In genomic region chr11:80429500-80430166, GRCm38 (mm10) we compare ENCODE assay signal across 8 mouse cellular contexts. TPM values are rescaled to one million over a fixed set of nuclear protein-coding genes. Genes with fewer than 3 reads are reported as not detected.
DNase-seq lines count a peak whose midpoint lies in the region; ATAC-seq and TF ChIP-seq lines count a peak whose summit lies in the region.

No protein-coding gene starts in this region.

- ATAC-seq in forebrain, embryonic 14.5 days: no peak
- ATAC-seq in liver, embryonic 12.5 days: no peak

- no peaks in the 10 kb centered on the region; the same call in 1 of the 2 replicates for H3K4me1 ChIP-seq in cerebellum, adult 2 months (ENCODE audit: control insufficient read depth, insufficient read depth, low read length)
- peaks cover 8% of the 10 kb centered on the region for H3K4me1 ChIP-seq in forebrain, embryonic 14.5 days (ENCODE audit: control insufficient read depth, insufficient read depth, low read length)
- H3K4me1 ChIP-seq in liver, embryonic 12.5 days: peaks cover 15% of the 10 kb centered on the region

- peak overlapping the region; percentile 76 for H3K4me3 ChIP-seq in cerebellum, adult 2 months (replicated peaks; ENCODE audit: insufficient read depth, low read depth, low read length)
- peak overlapping the region; percentile 96 for H3K4me3 ChIP-seq in forebrain, embryonic 14.5 days (ENCODE audit: low read depth, low read length)
- H3K4me3 ChIP-seq in liver, embryonic 12.5 days: peak overlapping the region; percentile 88

- no peak for TF ChIP-seq CTCF in cerebellum, adult 2 months (IDR thresholded peaks at IDR 0.05; ENCODE audit: borderline replicate concordance, insufficient read depth, low read depth, low read length)

- H3K4me2 ChIP-seq in forebrain, embryonic 14.5 days (ENCODE audit: low read length): peak overlapping the region; percentile 90
- H3K4me2 ChIP-seq in liver, embryonic 12.5 days: peak overlapping the region; percentile 77

- H3K27me3 ChIP-seq in cerebellum, adult 2 months (ENCODE audit: control insufficient read depth, insufficient read depth, low read length): no peaks in the 10 kb centered on the region
- no peaks in the 10 kb centered on the region for H3K27me3 ChIP-seq in forebrain, embryonic 14.5 days (replicated peaks; ENCODE audit: control insufficient read depth, insufficient read depth, low read length)
- no peaks in the 10 kb centered on the region for H3K27me3 ChIP-seq in liver, embryonic 12.5 days (replicated peaks)

- H3K9me3 ChIP-seq in forebrain, embryonic 14.5 days (replicated peaks; ENCODE audit: control insufficient read depth, low read length): no peaks in the 10 kb centered on the region
- H3K9me3 ChIP-seq in liver, embryonic 12.5 days (replicated peaks): no peaks in the 10 kb centered on the region

- TF ChIP-seq POLR2A in cerebellum, adult 2 months (IDR thresholded peaks at IDR 0.05; ENCODE audit: borderline replicate concordance, insufficient read depth, low read length): no peak

- H3K27ac ChIP-seq in cerebellum, adult 2 months (ENCODE audit: insufficient read depth, low read length): no peak overlapping the region
- H3K27ac ChIP-seq in forebrain, embryonic 14.5 days (ENCODE audit: low read depth, low read length): no peak overlapping the region
- peak overlapping the region; percentile 83 for H3K27ac ChIP-seq in liver, embryonic 12.5 days

- H3K36me3 ChIP-seq in forebrain, embryonic 14.5 days (ENCODE audit: control insufficient read depth, insufficient read depth, low read length): peaks cover 24% of the 10 kb centered on the region
- H3K36me3 ChIP-seq in liver, embryonic 12.5 days: peaks cover 31% of the 10 kb centered on the region

- 45% methylated on average over 14 of the region's 14 CpGs for WGBS in cerebellum, adult 2 months
- 63% methylated on average over 14 of the region's 14 CpGs for WGBS in forebrain, embryonic 14.5 days
- WGBS in liver, embryonic 12.5 days (ENCODE audit: insufficient replicate concordance): 40% methylated on average over 14 of the region's 14 CpGs

- peak overlapping the region; percentile 85 for H3K9ac ChIP-seq in forebrain, embryonic 14.5 days (ENCODE audit: low read length)
- peak overlapping the region; percentile 95 for H3K9ac ChIP-seq in liver, embryonic 12.5 days

- DNase-seq in cerebellum, adult 2 months: no peak
- DNase-seq in cerebellum, postnatal 10 days: no peak
- DNase-seq in 3134 (ENCODE audit: extremely low read depth, insufficient read length, low spot score): peak; percentile 24
- no peak for DNase-seq in forebrain, embryonic 14.5 days (ENCODE audit: low spot score)
- DNase-seq in Muller cell, postnatal 12 days (ENCODE audit: inconsistent ontology term): no peak
- DNase-seq in right cerebral cortex, postnatal 4 days: no peak
- DNase-seq in spleen, postnatal 36 days (ENCODE audit: low spot score in 2 of 2): no peak

RNA-seq across cellular contexts. Expression of gene Psmd11, which starts 1.2 kb away (rescaled TPM):
- polyA plus RNA-seq in cerebellum, adult 2 months (2012; rRNA removed): 73.1 and 74.9 TPM in 2 replicates
- 327 and 340 TPM in 2 replicates for polyA plus RNA-seq in forebrain, embryonic 14.5 days (2014; fragmentation: Nextera tagmentation; extraction: Ambion mirVana)
- polyA plus RNA-seq in liver, embryonic 12.5 days (2016; fragmentation: Nextera tagmentation; extraction: Ambion mirVana): 228 and 233 TPM in 2 replicates

RNA-seq across cellular contexts. Expression of gene Zfp207, which starts 46.6 kb away (rescaled TPM):
- 142 and 149 TPM in 2 replicates for polyA plus RNA-seq in cerebellum, adult 2 months (2012; rRNA removed)
- 302 and 305 TPM in 2 replicates for polyA plus RNA-seq in forebrain, embryonic 14.5 days (2014; fragmentation: Nextera tagmentation; extraction: Ambion mirVana)
- 143 TPM in 2 replicates for polyA plus RNA-seq in liver, embryonic 12.5 days (2016; fragmentation: Nextera tagmentation; extraction: Ambion mirVana)

RNA-seq across cellular contexts. Expression of gene Cdk5r1, which starts 47.2 kb away (rescaled TPM):
- polyA plus RNA-seq in cerebellum, adult 2 months (2012; rRNA removed): 86.7 and 93.9 TPM in 2 replicates
- 85.8 and 91.8 TPM in 2 replicates for polyA plus RNA-seq in forebrain, embryonic 14.5 days (2014; fragmentation: Nextera tagmentation; extraction: Ambion mirVana)
- polyA plus RNA-seq in liver, embryonic 12.5 days (2016; fragmentation: Nextera tagmentation; extraction: Ambion mirVana): 0.62 and 0.75 TPM in 2 replicates

RNA-seq across cellular contexts. Expression of gene 5730455P16Rik, which starts 51.8 kb away (rescaled TPM):
- polyA plus RNA-seq in cerebellum, adult 2 months (2012; rRNA removed): 33.5 and 34.4 TPM in 2 replicates
- 28.9 and 29.5 TPM in 2 replicates for polyA plus RNA-seq in forebrain, embryonic 14.5 days (2014; fragmentation: Nextera tagmentation; extraction: Ambion mirVana)
- 11.3 and 12.0 TPM in 2 replicates for polyA plus RNA-seq in liver, embryonic 12.5 days (2016; fragmentation: Nextera tagmentation; extraction: Ambion mirVana)

Comparison
In these comparisons a context has a peak if more than half of its experiments do, and no peak if none do; other contexts are left out.
1. RNA of gene Cdk5r1, which starts 47.2 kb away (polyA plus RNA-seq): 86.7 to 93.9 TPM in cerebellum, adult 2 months and 85.8 to 91.8 TPM in forebrain, embryonic 14.5 days; 0.62 to 0.75 TPM in liver, embryonic 12.5 days; every median in the first group is over 10 times any median in the second.
2. Peak in every context shown above with its lines, with median percentiles within 50 percentile points of each other: H3K4me3 ChIP-seq.